Mouse (Mus musculus) left cerebral cortex, postnatal 36 days (tissue): ENCODE results near the gene Add3. TPM values are rescaled to one million over a fixed set of nuclear protein-coding genes. Genes with fewer than 3 reads are reported as not detected.

Experiments used
- DNase-seq, 2 experiments: peaks; one replicate each; pipeline ENCODE4 v3.0.0; 2021 to 2022; ENCODE audit warnings: low spot score in 2 of 2, mixed read lengths in 1 of 2
- intact Hi-C: fragments of 180-260 bp; cut with DNase I; formaldehyde crosslinking; loops from one replicate; pipeline ENCODE4 v1.15.1; 2025
- total RNA-seq, 2 experiments: library from RNA; stranded (reverse); gene quantifications; 2 replicates each; pipeline ENCODE4 v1.2.3; 2021

Gene Add3
- total RNA-seq, 2 experiments from 2014 or later = 89.3 to 89.6 TPM

- DNase-seq = no peak
- intact Hi-C loops = no loop called here
Measured at GRCm38 (mm10) chr19:53159351-53159750, 19.1 kb downstream of the Add3 start.

- DNase-seq = no peak
- intact Hi-C loops = no loop called here
Measured at GRCm38 (mm10) chr19:53162927-53163326, 22.7 kb downstream of the Add3 start.

- DNase-seq = no peak
- intact Hi-C loops = no loop called here
Measured at GRCm38 (mm10) chr19:53164645-53165044, 24.4 kb downstream of the Add3 start.

- DNase-seq = no peak
- intact Hi-C loops = no loop called here
Measured at GRCm38 (mm10) chr19:53165305-53166240, 25.3 kb downstream of the Add3 start.

- DNase-seq = no peak
- intact Hi-C loops = no loop called here
Measured at GRCm38 (mm10) chr19:53166367-53166766, 26.1 kb downstream of the Add3 start.

- no peak for DNase-seq
Measured at GRCm38 (mm10) chr19:53168576-53168975, 28.3 kb downstream of the Add3 start.

GRCm38 (mm10) chr19:53170651-53171050 lies 30.4 kb downstream of the Add3 start:
- no peak for DNase-seq
- intact Hi-C loops = no loop called here

More at GRCm38 (mm10) chr19:53168576-53168975, 28.3 kb downstream of the Add3 start:
- intact Hi-C loops = no loop called here

GRCm38 (mm10) chr19:53174034-53174433 lies 33.8 kb downstream of the Add3 start:
- DNase-seq = no peak
- intact Hi-C loops = no loop called here

GRCm38 (mm10) chr19:53175550-53175949 lies 35.3 kb downstream of the Add3 start:
- intact Hi-C loops = loop anchor here (5.0 kb wide), 1 partner anchor 33 kb away; the partner anchor contains the start of gene Add3
- no peak for DNase-seq

- intact Hi-C loops = loop anchor here (5.0 kb wide), 1 partner anchor 34 kb away; the partner anchor contains the start of gene Add3
- no peak for DNase-seq
Measured at GRCm38 (mm10) chr19:53176518-53176917, 36.3 kb downstream of the Add3 start.

GRCm38 (mm10) chr19:53178611-53179528 lies 38.6 kb downstream of the Add3 start:
- intact Hi-C loops = loop anchor here (5.0 kb wide), 1 partner anchor 37 kb away; the partner anchor contains the start of gene Add3
- no peak for DNase-seq

- intact Hi-C loops = no loop called here
- no peak for DNase-seq
Measured at GRCm38 (mm10) chr19:53180168-53180803, 40.0 kb downstream of the Add3 start.

- intact Hi-C loops = no loop called here
- DNase-seq = no peak
Measured at GRCm38 (mm10) chr19:53181003-53181861, 41.0 kb downstream of the Add3 start.

- intact Hi-C loops = no loop called here
- no peak for DNase-seq
Measured at GRCm38 (mm10) chr19:53183620-53184019, 43.4 kb downstream of the Add3 start.

- no peak for DNase-seq
- intact Hi-C loops = no loop called here
Measured at GRCm38 (mm10) chr19:53184216-53184615, 44.0 kb downstream of the Add3 start.

- intact Hi-C loops = no loop called here
- DNase-seq = no peak
Measured at GRCm38 (mm10) chr19:53184911-53185310, 44.7 kb downstream of the Add3 start.

- intact Hi-C loops = no loop called here
- DNase-seq = no peak
Measured at GRCm38 (mm10) chr19:53185486-53186134, 45.4 kb downstream of the Add3 start.

GRCm38 (mm10) chr19:53186456-53186855 lies 46.2 kb downstream of the Add3 start:
- no peak for DNase-seq
- intact Hi-C loops = no loop called here
